Mouse (Mus musculus) layer of hippocampus, adult 18-20 months (tissue): ENCODE measurements around the gene Tgm1. TPM values are rescaled to one million over a fixed set of nuclear protein-coding genes. Genes with fewer than 3 reads are reported as not detected.
A peak's percentile ranks its signal among the peaks of the same experiment; 100 is the strongest.

ENCODE experiments used
- DNase-seq, 2 experiments: peaks; one replicate each; pipeline ENCODE4 v3.0.0; 2022; ENCODE audit warnings: low spot score in 2 of 2
- total RNA-seq, 2 experiments: library from RNA; stranded (reverse); gene quantifications; 2 replicates each; pipeline ENCODE4 v1.2.3; 2021

The Tgm1 gene
- total RNA-seq, 2 experiments from 2014 or later = not detected

GRCm38 (mm10) chr14:55724411-55724871, 10.7 kb upstream of the Tgm1 start:
- no peak for DNase-seq

- DNase-seq = no peak
Measured at GRCm38 (mm10) chr14:55723433-55723832, 9.7 kb upstream of the Tgm1 start.

- DNase-seq = no peak
Measured at GRCm38 (mm10) chr14:55722438-55722945, 8.8 kb upstream of the Tgm1 start.

- peak; percentile 85 to 96 for DNase-seq
Measured at GRCm38 (mm10) chr14:55721700-55722437, 8.1 kb upstream of the Tgm1 start, which contains the start of gene Rabggta. TSS of gene Rabggta (minus strand) at chr14:55722263.

GRCm38 (mm10) chr14:55721076-55721475, 7.3 kb upstream of the Tgm1 start:
- DNase-seq = no peak

- DNase-seq = no peak
Measured at GRCm38 (mm10) chr14:55720666-55721065, 6.9 kb upstream of the Tgm1 start.

- DNase-seq = no peak
Measured at GRCm38 (mm10) chr14:55719737-55720136, 6.0 kb upstream of the Tgm1 start.

GRCm38 (mm10) chr14:55716884-55717283, 3.2 kb upstream of the Tgm1 start:
- no peak for DNase-seq

- DNase-seq = no peak
Measured at GRCm38 (mm10) chr14:55716271-55716670, 2.5 kb upstream of the Tgm1 start.

- DNase-seq = no peak
Measured at GRCm38 (mm10) chr14:55714893-55715292, 1.2 kb upstream of the Tgm1 start.

- DNase-seq = no peak
Measured at GRCm38 (mm10) chr14:55713007-55713728, 558 bp downstream of the Tgm1 start.

GRCm38 (mm10) chr14:55711786-55712185, 1.9 kb downstream of the Tgm1 start:
- DNase-seq = no peak

- DNase-seq = no peak
Measured at GRCm38 (mm10) chr14:55709509-55709908, 4.2 kb downstream of the Tgm1 start.

GRCm38 (mm10) chr14:55707397-55707796, 6.3 kb downstream of the Tgm1 start:
- no peak for DNase-seq

- DNase-seq = no peak
Measured at GRCm38 (mm10) chr14:55706051-55706600, 7.6 kb downstream of the Tgm1 start.

GRCm38 (mm10) chr14:55702761-55703160, 11.0 kb downstream of the Tgm1 start:
- DNase-seq = no peak

- no peak for DNase-seq
Measured at GRCm38 (mm10) chr14:55701131-55701530, 12.6 kb downstream of the Tgm1 start.

- DNase-seq = no peak
Measured at GRCm38 (mm10) chr14:55697226-55697625, 16.5 kb downstream of the Tgm1 start.

GRCm38 (mm10) chr14:55689433-55689832, 24.3 kb downstream of the Tgm1 start:
- no peak for DNase-seq

- no peak for DNase-seq
Measured at GRCm38 (mm10) chr14:55682118-55682493, 31.6 kb downstream of the Tgm1 start.

- DNase-seq = peak; percentile 96 to 97
Measured at GRCm38 (mm10) chr14:55681160-55682117, 32.3 kb downstream of the Tgm1 start, which contains the start of gene Tinf2. TSS of gene Tinf2 (minus strand) at chr14:55681820.
